Mouse (Mus musculus) granulocyte monocyte progenitor cell, adult 5-6 weeks (primary cell): ENCODE data around the gene Usp5. TPM values are rescaled to one million over a fixed set of nuclear protein-coding genes. Genes with fewer than 3 reads are reported as not detected.
"Not testable (repeated sequence)": the region's sequence is repeated elsewhere in the genome, so short reads cannot be mapped to it uniquely, and the experiment has no call there.

ENCODE experiments used
- ATAC-seq: replicated peaks from 2 replicates; pipeline ENCODE4 v1.8.0; 2016; ENCODE audit warnings: mild to moderate bottlenecking, moderate TSS enrichment, inconsistent platforms; ENCODE audit not compliant: poor library complexity, severe bottlenecking
- total RNA-seq, 2 experiments: library from RNA; stranded (forward) in 1 of 2; stranded (reverse) in 1 of 2; fragments of 200-712, 200-1000 nt in 1 of 2; fragments of >200 nt in 1 of 2; fragmentation: Nextera tagmentation in 1 of 2; gene quantifications; 2 replicates each; pipeline ENCODE4 v1.2.3; 2014 to 2017

Usp5 gene
- total RNA-seq, 2 experiments from 2014 or later = 89.4 to 98.6 TPM

GRCm38 (mm10) chr6:124812848-124813247 is 16.4 kb downstream of the Usp5 start:
- no peak for ATAC-seq

- ATAC-seq = no peak
Measured at GRCm38 (mm10) chr6:124811701-124812560, 17.4 kb downstream of the Usp5 start.

- no peak for ATAC-seq
Measured at GRCm38 (mm10) chr6:124811403-124811665, 17.9 kb downstream of the Usp5 start.

- not testable (repeated sequence) for ATAC-seq
Measured at GRCm38 (mm10) chr6:124810566-124811402, 18.5 kb downstream of the Usp5 start.

- ATAC-seq = no peak
Measured at GRCm38 (mm10) chr6:124809775-124810538, 19.3 kb downstream of the Usp5 start.

GRCm38 (mm10) chr6:124809052-124809774 is 20.1 kb downstream of the Usp5 start:
- peak; percentile 40 for ATAC-seq

- ATAC-seq = peak; percentile 47
Measured at GRCm38 (mm10) chr6:124808358-124809012, 20.8 kb downstream of the Usp5 start, which contains the start of gene Spsb2. Spsb2 (plus strand) TSS chr6:124808661.

GRCm38 (mm10) chr6:124807986-124808357 is 21.3 kb downstream of the Usp5 start:
- no peak for ATAC-seq

- ATAC-seq = no peak
Measured at GRCm38 (mm10) chr6:124807366-124807765, 21.9 kb downstream of the Usp5 start.

GRCm38 (mm10) chr6:124806446-124807140 is 22.7 kb downstream of the Usp5 start:
- no peak for ATAC-seq

- ATAC-seq = peak; percentile 75
Measured at GRCm38 (mm10) chr6:124805341-124806321, 23.7 kb downstream of the Usp5 start.

- ATAC-seq = no peak
Measured at GRCm38 (mm10) chr6:124804341-124804740, 24.9 kb downstream of the Usp5 start.

- ATAC-seq = not testable (repeated sequence)
Measured at GRCm38 (mm10) chr6:124803691-124804090, 25.6 kb downstream of the Usp5 start.

GRCm38 (mm10) chr6:124803061-124803460 is 26.2 kb downstream of the Usp5 start:
- no peak for ATAC-seq

- not testable (repeated sequence) for ATAC-seq
Measured at GRCm38 (mm10) chr6:124802400-124802799, 26.9 kb downstream of the Usp5 start.

GRCm38 (mm10) chr6:124796200-124796599 is 33.1 kb downstream of the Usp5 start:
- ATAC-seq = peak; percentile 35

- ATAC-seq = no peak
Measured at GRCm38 (mm10) chr6:124795781-124796180, 33.5 kb downstream of the Usp5 start.

- no peak for ATAC-seq
Measured at GRCm38 (mm10) chr6:124791911-124792310, 37.4 kb downstream of the Usp5 start.
